Mouse (Mus musculus) megakaryocyte progenitor cell, adult 5-6 weeks (primary cell): Measurements from ENCODE around the gene BC029722. TPM values are rescaled to one million over a fixed set of nuclear protein-coding genes. Genes with fewer than 3 reads are reported as not detected.
"Not testable (repeated sequence)": the region's sequence is repeated elsewhere in the genome, so short reads cannot be mapped to it uniquely, and the experiment has no call there.

Source experiments
- ATAC-seq: replicated peaks from 2 replicates; pipeline ENCODE4 v1.8.0; 2016; ENCODE audit warnings: mild to moderate bottlenecking, moderate TSS enrichment, inconsistent platforms; ENCODE audit not compliant: poor library complexity
- total RNA-seq, 2 experiments: library from RNA; stranded (forward) in 1 of 2; stranded (reverse) in 1 of 2; fragments of 157-497, 149-512 nt in 1 of 2; fragments of 200-1000 nt in 1 of 2; gene quantifications; 2 replicates each; pipeline versions ENCODE4 v1.2.3 to v1.2.4; 2015 to 2017

The BC029722 gene
- total RNA-seq (2015): 13.2 and 18.8 TPM in 2 replicates
- total RNA-seq (2017): 13.2 and 14.8 TPM in 2 replicates

- ATAC-seq: no peak
These were observed at the start of gene BC029722 for GRCm38 (mm10) chr2:155819392-155819448. Gene BC029722 (minus strand): TSS chr2:155819426.

GRCm38 (mm10) chr2:155868320-155868719 is 49.1 kb upstream of the BC029722 start:
- ATAC-seq: peak; percentile 74

- no peak for ATAC-seq
These were observed 44.2 kb upstream of the BC029722 start for GRCm38 (mm10) chr2:155863301-155863867.

GRCm38 (mm10) chr2:155862573-155863300 is 43.5 kb upstream of the BC029722 start:
- no peak for ATAC-seq

GRCm38 (mm10) chr2:155861581-155861980 is 42.4 kb upstream of the BC029722 start:
- no peak for ATAC-seq

GRCm38 (mm10) chr2:155860102-155860501 is 40.9 kb upstream of the BC029722 start:
- no peak for ATAC-seq

GRCm38 (mm10) chr2:155852536-155852935 is 33.3 kb upstream of the BC029722 start:
- ATAC-seq: no peak

GRCm38 (mm10) chr2:155850120-155850519 is 30.9 kb upstream of the BC029722 start:
- no peak for ATAC-seq

GRCm38 (mm10) chr2:155849464-155849863 is 30.2 kb upstream of the BC029722 start:
- peak; percentile 64 for ATAC-seq

- ATAC-seq: peak; percentile 93
These were observed 29.1 kb upstream of the BC029722 start for GRCm38 (mm10) chr2:155848291-155848690.

- ATAC-seq: no peak
These were observed 27.7 kb upstream of the BC029722 start for GRCm38 (mm10) chr2:155846930-155847329.

- no peak for ATAC-seq
These were observed 19.7 kb upstream of the BC029722 start for GRCm38 (mm10) chr2:155838961-155839360.

- ATAC-seq: no peak
These were observed 18.7 kb upstream of the BC029722 start for GRCm38 (mm10) chr2:155837961-155838360.

- no peak for ATAC-seq
These were observed 15.5 kb upstream of the BC029722 start, which contains the start of gene Fam83c for GRCm38 (mm10) chr2:155834732-155835131. Gene Fam83c (minus strand): TSS chr2:155834854.

- ATAC-seq: not testable (repeated sequence)
These were observed 12.9 kb upstream of the BC029722 start for GRCm38 (mm10) chr2:155832087-155832486.

- ATAC-seq: 0 out of 2 replicates have a peak, but pooled peaks have one; percentile 20
These were observed 12.1 kb upstream of the BC029722 start for GRCm38 (mm10) chr2:155831302-155831701.

GRCm38 (mm10) chr2:155830841-155831240 is 11.6 kb upstream of the BC029722 start:
- ATAC-seq: no peak

GRCm38 (mm10) chr2:155826630-155827424 is 7.6 kb upstream of the BC029722 start, which contains the start of gene Eif6:
Gene Eif6 (minus strand): TSS chr2:155826925.
- peak; percentile 93 for ATAC-seq

- ATAC-seq: peak; percentile 9; the same call in 1 of the 2 replicates
These were observed 6.8 kb upstream of the BC029722 start for GRCm38 (mm10) chr2:155825904-155826629.

- no peak for ATAC-seq
These were observed 4.5 kb upstream of the BC029722 start for GRCm38 (mm10) chr2:155823722-155824121.

- no peak for ATAC-seq
These were observed 1.6 kb upstream of the BC029722 start for GRCm38 (mm10) chr2:155820779-155821178.
